Mouse (Mus musculus) small intestine, adult 10 weeks (tissue): ENCODE data around the gene Gdpd3. TPM values are rescaled to one million over a fixed set of nuclear protein-coding genes. Genes with fewer than 3 reads are reported as not detected.

ENCODE experiments used
- polyA plus RNA-seq: library from polyadenylated mRNA; stranded (reverse); fragments of 350-450 nt; fragmentation: Illumina TruSeq; extraction: RNeasy Lipid Tissue Mini Kit (QIAGEN cat#74804); gene quantifications from one replicate; pipeline ENCODE4 v1.2.3, GENCODE M21; 2014; ENCODE audit warnings: low replicate concordance

Gdpd3 gene
- polyA plus RNA-seq = 2.1 TPM

DNA sequence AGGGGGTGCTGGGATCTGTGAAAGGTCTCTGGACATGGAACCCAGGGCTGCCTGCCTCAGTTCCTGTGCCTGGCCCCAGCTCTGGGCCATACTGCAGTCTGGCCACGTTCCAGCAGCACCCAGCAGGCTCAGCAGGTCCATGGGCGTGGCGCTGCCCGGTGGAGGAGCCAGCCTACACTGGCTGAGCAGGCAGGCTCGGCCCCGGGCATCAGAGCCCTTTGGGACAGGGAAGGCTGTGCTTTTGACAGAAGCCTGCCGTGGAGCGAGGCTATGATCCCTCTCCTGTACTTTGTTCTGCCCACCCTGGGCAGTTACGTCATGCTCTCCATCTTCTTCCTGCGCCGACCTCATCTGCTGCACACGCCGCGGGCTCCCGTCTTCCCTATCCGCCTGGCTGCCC, at the start of gene Gdpd3:
Gene Gdpd3 (plus strand): TSS at position 134 of the 400 bp plus-strand sequence.

DNA sequence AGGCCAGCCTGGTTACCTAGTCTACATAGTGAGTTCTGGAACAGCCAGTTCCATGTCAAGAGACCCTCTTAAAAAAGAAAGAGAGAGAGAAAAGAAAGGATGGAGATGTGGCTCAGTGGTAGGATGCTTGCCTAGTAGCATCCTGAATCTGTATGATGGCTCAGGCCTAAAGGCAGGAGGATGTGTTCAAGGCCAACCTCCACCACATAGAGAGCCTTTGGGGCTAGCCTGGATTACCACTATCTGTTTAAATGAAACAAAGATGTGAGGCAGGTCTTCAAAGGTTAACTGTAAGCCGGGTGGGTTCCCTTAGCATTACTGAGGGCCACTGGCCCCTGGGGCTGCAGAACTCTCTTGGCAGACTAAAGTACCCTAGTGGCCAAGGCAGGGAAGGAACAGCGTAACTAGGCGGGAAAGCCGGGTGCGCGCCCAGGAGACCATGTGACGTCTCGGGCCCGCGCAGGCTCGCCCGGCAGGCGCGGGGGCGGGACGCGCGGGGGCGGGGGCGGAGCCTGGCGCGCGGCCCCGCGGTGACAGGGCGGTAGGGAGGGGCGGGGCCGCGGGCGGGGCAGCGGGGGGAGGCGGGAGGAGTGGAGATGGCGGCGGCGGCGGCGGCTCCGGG, 7.0 kb upstream of the Gdpd3 start, which contains the start of gene Mapk3:
Gene Mapk3 (plus strand): TSS at position 552 of the 622 bp plus-strand sequence.

DNA sequence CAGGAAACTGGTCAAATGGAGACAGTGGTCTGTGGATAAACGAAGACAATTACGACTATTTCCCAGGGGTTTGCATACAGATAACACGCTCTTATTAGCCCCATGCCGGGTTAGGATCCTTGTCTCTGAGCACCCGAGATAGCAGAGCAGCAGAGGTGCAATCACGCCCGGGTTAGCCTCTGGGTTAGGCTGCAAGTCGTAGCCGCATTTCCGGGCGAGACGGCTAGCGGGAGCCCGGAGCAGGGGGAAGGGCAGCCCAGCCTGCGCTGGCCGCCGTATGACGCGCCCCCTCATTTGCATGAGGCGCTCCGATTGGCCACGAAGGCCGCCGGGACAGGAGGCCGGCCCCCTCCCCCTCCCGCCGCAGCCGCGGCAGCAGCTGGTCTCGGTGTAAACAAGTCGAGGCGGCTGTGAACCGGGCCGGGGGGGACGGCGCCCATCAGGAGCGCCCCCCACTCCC, 10.5 kb downstream of the Gdpd3 start, which contains the start of gene Ypel3:
Gene Ypel3 (plus strand): TSS at position 358 of the 460 bp plus-strand sequence.

DNA sequence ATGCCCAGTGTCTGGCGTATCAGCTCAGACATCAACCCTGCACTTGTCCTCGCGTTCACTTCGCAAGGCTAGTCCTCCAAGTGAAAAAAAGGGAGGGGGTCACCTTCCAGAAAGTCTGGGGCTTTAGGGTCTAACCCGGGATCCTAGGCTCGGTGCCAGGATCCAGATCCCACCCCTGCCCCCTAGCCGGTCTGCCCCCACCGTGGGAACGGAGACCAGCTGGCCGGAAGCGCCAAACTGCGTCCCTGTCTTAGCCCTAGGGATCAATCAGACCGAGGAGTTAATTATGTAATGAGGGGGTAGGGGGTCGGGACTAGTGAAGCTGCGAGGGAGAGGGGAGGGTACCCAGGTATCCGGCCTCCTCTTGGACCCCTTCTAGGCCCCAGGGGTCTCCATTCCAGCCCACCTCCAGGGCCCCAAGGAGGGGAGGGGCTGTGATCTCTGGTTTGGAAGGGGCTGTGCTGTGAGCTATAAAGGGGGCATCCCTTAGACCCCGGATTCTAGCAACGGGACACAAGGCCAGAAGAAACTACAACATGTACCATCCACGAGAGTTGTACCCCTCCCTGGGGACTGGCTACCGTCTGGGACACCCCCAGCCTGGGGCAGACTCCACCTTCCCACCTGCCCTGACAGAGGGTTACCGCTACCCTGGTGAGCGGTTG, 15.0 kb downstream of the Gdpd3 start, which contains the start of gene Tbx6:
Gene Tbx6 (plus strand): TSS at position 513 of the 665 bp plus-strand sequence.

DNA sequence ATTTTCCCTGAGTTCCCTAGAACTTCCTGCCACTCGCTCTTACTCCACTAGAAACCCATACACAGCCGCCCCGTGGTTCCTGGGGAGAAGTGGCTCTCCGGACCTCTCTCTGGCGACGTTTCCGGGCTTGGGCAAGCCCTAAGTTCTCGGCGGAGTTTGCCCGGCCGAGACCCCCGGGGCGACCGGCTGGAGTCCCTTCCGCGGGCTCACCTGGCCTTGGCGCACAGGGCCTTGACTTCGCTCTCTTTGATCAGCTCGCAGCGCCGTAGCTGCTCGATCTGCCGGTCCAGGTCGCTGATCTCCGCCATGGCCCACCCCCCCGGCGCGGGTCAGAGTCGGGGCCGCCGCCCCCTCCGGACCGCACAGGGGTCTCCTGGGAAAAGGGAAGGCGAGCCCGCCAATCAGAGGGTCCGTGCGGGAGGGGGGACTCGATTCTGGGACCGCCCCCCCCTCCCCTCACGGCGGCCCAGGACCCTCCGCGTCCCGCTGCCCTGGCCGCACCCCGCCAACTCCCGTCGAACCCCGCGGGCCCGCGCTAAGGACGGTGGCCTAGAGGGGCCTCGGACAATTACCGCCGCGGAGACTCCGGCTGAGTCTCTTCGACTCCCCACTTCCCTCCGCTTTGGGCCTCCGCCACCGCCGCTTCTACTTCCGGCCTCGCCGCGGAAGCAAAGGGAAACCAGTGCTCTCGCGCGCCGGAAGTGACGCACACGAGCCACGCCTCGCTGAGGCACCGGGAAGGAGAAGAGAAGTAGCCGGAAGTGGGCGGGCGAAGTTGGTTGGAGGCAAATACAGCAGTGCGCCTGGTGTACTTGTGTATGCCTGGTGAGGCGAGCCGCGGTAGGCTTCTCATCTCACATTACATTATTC, 26.0 kb downstream of the Gdpd3 start, which contains the start of gene Ppp4c:
Gene Ppp4c (minus strand): TSS at position 646 of the 870 bp plus-strand sequence.

DNA sequence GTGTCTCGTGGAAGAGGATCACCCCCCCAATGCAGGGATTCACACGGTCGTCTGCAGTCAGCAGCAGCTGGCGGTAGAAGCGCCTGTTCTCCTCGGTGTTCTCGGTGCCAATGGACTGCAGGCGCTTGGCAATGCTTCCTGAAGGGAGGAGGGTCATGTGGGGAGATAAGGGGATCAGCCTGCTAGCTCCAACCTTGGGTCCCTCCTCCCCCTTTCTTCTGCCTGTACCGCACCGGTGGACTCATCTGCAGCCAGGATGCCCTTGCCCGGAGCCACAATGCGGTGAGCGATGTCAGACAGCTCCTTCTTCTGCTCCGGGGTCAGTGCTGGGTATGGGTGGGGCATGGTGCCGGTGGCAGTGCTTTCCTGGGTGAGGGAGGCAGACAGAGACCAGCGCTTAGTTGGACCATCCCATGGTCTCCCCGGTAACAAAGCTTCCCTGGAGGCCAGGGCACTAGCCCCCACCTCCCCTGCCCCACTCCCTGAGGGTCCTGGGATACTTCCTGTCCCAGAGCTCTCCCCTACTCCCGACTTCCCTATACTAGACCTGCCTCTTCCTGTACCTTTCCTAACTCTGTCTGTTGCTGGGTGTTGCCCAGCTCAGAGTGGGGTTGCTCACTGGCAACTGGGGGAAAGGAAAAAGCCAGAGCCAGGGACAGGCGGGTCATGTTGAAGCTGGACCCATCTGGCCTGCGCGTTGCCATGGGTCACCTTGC, 31.4 kb downstream of the Gdpd3 start, which contains the start of gene Fam57b:
Gene Fam57b (plus strand): TSS at position 258 of the 716 bp plus-strand sequence.

Other genes with a start within 250 kb of the Gdpd3 start
- 87.7 TPM for gene Eif3c, start 199.9 kb upstream of the Gdpd3 start, polyA plus RNA-seq
- not detected for gene Apobr, start 181.4 kb upstream of the Gdpd3 start, polyA plus RNA-seq
- gene Cln3, start 180.5 kb upstream of the Gdpd3 start, polyA plus RNA-seq = 0.59 TPM
- gene Il27, start 171.4 kb upstream of the Gdpd3 start, polyA plus RNA-seq = not detected
- gene Nupr1, start 135.5 kb upstream of the Gdpd3 start, polyA plus RNA-seq = 4.2 TPM
- gene Sgf29, start 117.0 kb upstream of the Gdpd3 start, polyA plus RNA-seq = not detected
- 18.3 TPM for gene Sult1a1, start 89.9 kb upstream of the Gdpd3 start, polyA plus RNA-seq
- gene Bola2, start 70.9 kb upstream of the Gdpd3 start, polyA plus RNA-seq = not detected
- gene Slx1b, start 70.5 kb upstream of the Gdpd3 start, polyA plus RNA-seq = 0.22 TPM
- gene Coro1a, start 58.5 kb upstream of the Gdpd3 start, polyA plus RNA-seq = 4.5 TPM
- 12.0 TPM for gene Mapk3, start 6.7 kb upstream of the Gdpd3 start, polyA plus RNA-seq
- 5.8 TPM for gene Ypel3, start 10.6 kb downstream of the Gdpd3 start, polyA plus RNA-seq
- not detected for gene Tbx6, start 15.1 kb downstream of the Gdpd3 start, polyA plus RNA-seq
- 24.4 TPM for gene Ppp4c, start 26.2 kb downstream of the Gdpd3 start, polyA plus RNA-seq
- not detected for gene Fam57b, start 31.3 kb downstream of the Gdpd3 start, polyA plus RNA-seq
- not detected for gene 4930451I11Rik, start 65.3 kb downstream of the Gdpd3 start, polyA plus RNA-seq
- gene Doc2a, start 81.1 kb downstream of the Gdpd3 start, polyA plus RNA-seq = not detected
- gene Hirip3, start 95.6 kb downstream of the Gdpd3 start, polyA plus RNA-seq = 10.8 TPM
- 2.2 TPM for gene Ino80e, start 96.0 kb downstream of the Gdpd3 start, polyA plus RNA-seq
- gene Taok2, start 118.4 kb downstream of the Gdpd3 start, polyA plus RNA-seq = 4.1 TPM
- gene Tmem219, start 156.6 kb downstream of the Gdpd3 start, polyA plus RNA-seq = 5.0 TPM
- gene Kctd13, start 162.5 kb downstream of the Gdpd3 start, polyA plus RNA-seq = 1.8 TPM
- gene Asphd1, start 183.2 kb downstream of the Gdpd3 start, polyA plus RNA-seq = not detected
- gene Sez6l2, start 184.2 kb downstream of the Gdpd3 start, polyA plus RNA-seq = 0.78 TPM
- 15.7 TPM for gene Cdipt, start 209.6 kb downstream of the Gdpd3 start, polyA plus RNA-seq
- 0.45 TPM for gene Cdiptos, start 209.8 kb downstream of the Gdpd3 start, polyA plus RNA-seq
- gene Mvp, start 248.3 kb downstream of the Gdpd3 start, polyA plus RNA-seq = 0.74 TPM